Mouse (Mus musculus) urinary bladder, adult 2 months (tissue): ENCODE results near the gene H3f3a. TPM values are rescaled to one million over a fixed set of nuclear protein-coding genes. Genes with fewer than 3 reads are reported as not detected.
"Not testable (repeated sequence)": the region's sequence is repeated elsewhere in the genome, so short reads cannot be mapped to it uniquely, and the experiment has no call there.

Experiments
- DNase-seq: peaks from one replicate; pipeline ENCODE4 v3.0.0; 2022; ENCODE audit warnings: low spot score
- polyA plus RNA-seq: library from polyadenylated mRNA; depleted of rRNA; stranded (reverse); fragments of >200 nt; gene quantifications from 2 replicates; pipeline ENCODE4 v1.2.3, GENCODE M21; 2012; rRNA removed

H3f3a gene
- 810 and 870 TPM in 2 replicates for polyA plus RNA-seq

- DNase-seq: peak; percentile 91
Measured at GRCm38 (mm10) chr1:180813885-180814740, at the start of gene H3f3a. TSS of gene H3f3a (minus strand) at chr1:180813943.

- DNase-seq: no peak
Measured at GRCm38 (mm10) chr1:180860030-180860429, 46.3 kb upstream of the H3f3a start.

GRCm38 (mm10) chr1:180858763-180859162, 45.0 kb upstream of the H3f3a start:
- DNase-seq: no peak

DNA sequence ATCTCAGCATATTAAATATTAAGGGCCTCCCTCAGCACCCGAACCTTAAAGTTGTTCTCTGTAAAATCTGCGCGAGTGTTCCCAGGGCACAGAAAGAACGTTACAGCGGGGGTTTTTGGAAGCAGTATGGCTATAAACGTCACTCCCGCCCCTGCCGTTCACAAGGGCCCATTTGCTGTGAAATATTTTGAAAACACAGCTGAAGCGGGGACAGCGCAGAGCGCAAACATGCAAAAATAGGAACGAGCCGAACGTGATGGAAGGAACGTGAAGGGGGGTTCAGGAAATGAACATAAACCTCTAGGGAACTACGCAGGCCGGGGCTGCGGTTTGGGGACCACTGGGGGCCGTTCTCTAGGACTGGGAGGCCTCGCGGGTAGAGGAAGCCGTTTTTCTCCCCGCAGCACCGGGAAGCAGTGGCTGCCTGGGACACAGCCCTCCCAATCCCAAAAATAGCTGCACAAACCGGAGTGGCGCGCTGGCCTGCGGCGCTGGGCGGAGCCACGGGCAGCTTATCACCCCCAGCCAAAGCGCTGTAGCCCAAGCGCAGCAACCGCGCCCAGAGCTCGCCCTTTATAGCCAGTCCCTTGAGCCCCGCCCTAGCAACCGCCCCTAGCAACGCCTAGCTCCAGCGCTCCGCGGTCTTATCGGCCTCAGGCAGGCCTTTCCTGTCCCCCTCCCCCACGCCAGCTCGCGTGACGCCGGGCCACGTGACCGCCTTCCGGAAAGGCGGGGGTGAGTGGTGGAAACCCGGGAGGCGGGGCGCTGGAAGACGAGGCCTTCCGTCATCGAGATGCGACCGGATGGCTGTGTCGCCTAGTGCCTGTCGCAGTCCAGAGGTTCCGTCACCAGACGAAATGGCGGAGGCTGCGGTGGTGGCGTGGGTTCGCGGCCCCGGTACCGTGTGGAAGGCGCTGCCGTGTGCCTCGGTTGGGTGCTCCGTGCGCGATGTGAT, 36.9 kb upstream of the H3f3a start, which contains the start of gene Sde2:
Sde2 (plus strand) TSS at position 812 of the 955 bp plus-strand sequence.
- peak; percentile 100 for DNase-seq

DNA sequence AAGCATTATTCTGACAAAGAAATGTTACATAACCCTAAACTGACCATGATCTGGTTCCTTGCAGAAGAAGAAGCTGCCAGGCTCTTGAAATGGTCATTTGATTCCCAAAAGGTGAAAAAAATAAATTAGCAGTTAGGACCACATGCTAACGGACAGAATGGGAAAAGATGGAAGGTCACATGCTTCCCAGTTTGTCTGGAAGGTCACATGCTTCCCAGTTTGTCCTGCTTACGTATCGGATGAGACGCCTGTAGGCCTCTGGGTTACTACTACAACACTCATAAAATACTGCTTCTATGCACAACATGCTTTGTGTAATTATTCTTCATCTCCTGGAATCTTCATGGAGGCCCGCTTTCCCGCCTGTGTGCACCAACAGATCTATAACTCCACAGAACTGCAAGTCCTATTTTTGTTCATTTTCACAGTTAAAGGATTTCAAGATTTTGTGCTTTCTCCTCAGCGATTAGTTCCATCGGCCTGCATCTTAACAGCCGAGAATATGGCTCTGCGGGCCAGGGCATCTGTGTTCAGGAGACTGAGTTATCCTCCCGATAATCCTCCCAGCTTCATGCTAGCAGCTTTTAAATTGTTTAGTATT, 36.1 kb upstream of the H3f3a start:
- no peak for DNase-seq

- DNase-seq: peak; percentile 34
Measured at GRCm38 (mm10) chr1:180848511-180849241, 34.9 kb upstream of the H3f3a start.

- no peak for DNase-seq
Measured at GRCm38 (mm10) chr1:180848114-180848510, 34.4 kb upstream of the H3f3a start.

- DNase-seq: no peak
Measured at GRCm38 (mm10) chr1:180841561-180842300, 28.0 kb upstream of the H3f3a start.

- no peak for DNase-seq
Measured at GRCm38 (mm10) chr1:180839201-180839910, 25.6 kb upstream of the H3f3a start.

DNA sequence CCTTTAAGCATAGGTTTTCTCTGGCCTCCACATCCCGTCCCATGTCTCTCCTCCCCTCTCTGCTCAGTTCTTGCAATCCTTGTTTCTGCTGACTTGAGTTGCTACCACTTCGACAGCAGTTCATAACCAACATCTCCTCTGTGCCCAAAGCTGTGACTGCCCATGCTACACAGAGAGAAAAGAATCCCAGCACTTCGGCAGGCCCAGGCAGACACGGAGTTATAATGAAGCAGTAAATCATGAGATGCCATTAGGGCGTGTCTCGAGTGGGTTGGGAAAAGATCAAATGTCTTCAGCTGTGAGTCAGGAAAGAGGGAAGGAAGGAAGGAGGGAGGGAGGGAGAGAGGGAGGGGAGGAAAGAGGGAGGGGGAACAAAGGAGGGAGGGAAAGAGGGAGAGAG, 24.3 kb upstream of the H3f3a start:
- DNase-seq: no peak

DNA sequence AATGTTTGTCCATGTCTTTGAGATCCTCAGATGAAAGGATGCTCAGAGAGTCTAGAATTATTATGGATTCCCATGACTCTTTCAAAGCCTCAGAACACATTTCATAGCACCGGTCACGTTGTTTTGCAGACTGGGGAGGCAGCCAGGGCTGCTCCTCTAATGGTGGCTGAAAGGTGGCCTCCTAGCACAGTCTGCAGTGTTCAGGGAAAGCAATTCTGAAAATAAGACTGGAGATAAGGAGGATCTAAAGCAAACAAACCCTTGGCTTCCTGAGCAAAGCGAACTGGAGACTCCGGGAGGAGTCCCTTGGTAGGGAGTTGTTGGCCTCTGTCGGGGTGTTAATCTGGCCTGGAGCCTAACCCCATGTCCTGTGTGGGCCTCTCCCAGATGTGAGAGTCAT, 23.4 kb upstream of the H3f3a start:
- DNase-seq: no peak

DNA sequence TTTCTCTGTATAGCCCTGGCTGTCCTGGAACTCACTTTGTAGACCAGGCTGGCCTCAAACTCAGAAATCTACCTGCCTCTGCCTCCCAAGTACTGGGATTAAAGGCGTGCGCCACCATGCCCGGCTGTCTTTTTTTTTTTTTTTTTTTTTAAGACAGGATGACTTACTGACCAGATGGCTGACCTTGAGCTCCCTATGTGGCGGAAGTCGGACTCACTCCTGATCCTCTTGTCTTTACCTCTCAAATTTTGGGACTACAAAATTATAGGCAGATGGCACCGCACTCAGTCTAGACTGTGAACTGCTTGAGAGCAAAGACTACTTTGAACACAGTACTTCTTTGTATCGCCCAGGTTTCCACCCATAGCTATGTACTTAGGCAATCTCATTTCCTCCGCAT, 22.7 kb upstream of the H3f3a start:
- DNase-seq: not testable (repeated sequence)

- DNase-seq: no peak
Measured at GRCm38 (mm10) chr1:180835273-180836015, 21.7 kb upstream of the H3f3a start.

GRCm38 (mm10) chr1:180830588-180831346, 17.0 kb upstream of the H3f3a start:
- DNase-seq: no peak

DNA sequence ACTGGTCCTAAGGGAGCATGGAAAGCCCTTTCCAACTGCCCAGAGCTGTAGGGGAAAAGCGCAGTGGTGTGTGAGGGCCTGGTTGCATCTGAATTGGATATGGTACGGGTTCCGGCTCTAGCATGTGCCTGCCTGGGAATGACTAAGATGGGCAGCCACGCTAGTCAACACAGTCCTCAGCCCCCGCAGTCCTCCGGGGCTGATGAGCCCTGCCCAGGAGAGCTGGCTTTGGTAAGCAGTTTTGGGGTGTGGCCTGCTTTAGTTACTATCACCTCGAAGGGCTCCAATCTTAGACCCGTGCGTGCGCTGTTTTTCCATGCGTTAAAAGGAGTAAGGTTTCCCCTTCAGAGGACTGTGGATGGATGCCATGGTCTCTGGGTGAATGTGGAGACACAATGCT, 16.4 kb upstream of the H3f3a start:
- no peak for DNase-seq

GRCm38 (mm10) chr1:180829775-180830174, 16.0 kb upstream of the H3f3a start:
- DNase-seq: no peak

GRCm38 (mm10) chr1:180826634-180827033, 12.9 kb upstream of the H3f3a start:
- DNase-seq: no peak

- no peak for DNase-seq
Measured at GRCm38 (mm10) chr1:180824721-180825120, 11.0 kb upstream of the H3f3a start.
